In genomic region chr11:95734485-95734884, GRCm38 (mm10) we compare ENCODE assay signal across 23 mouse cellular contexts. TPM values are rescaled to one million over a fixed set of nuclear protein-coding genes. Genes with fewer than 3 reads are reported as not detected.
DNase-seq lines count a peak whose midpoint lies in the region; ATAC-seq and TF ChIP-seq lines count a peak whose summit lies in the region.
"Had no signal": no experiment of that assay in that cellular context is flagged by ENCODE, and none has a peak within 500 bp of the region (broad histone marks: within the 10 kb centered on the region; RNA-seq: fewer than 3 reads in every experiment).

No protein-coding gene starts in this region.

- peaks cover 8% of the 10 kb centered on the region for H3K79me2 ChIP-seq in CH12.LX (replicated peaks; ENCODE audit: control insufficient read depth, extremely low read depth, insufficient read depth, poor library complexity, severe bottlenecking)

- dilution Hi-C loops in CH12.LX (cut with MboI; ENCODE audit: extremely low pct_ligation_motif_present, extremely low pct_unique_long_range_greater_than_20kb, low sequenced_read_pairs) = no loop called here

- no peaks in the 10 kb centered on the region for H3K4me1 ChIP-seq in midbrain, embryonic 11.5 days (ENCODE audit: control insufficient read depth, insufficient read depth, low read length)
- H3K4me1 ChIP-seq in midbrain, postnatal 0 days (ENCODE audit: insufficient read depth, low read length) = no peaks in the 10 kb centered on the region
- H3K4me1 ChIP-seq in CH12.LX (ENCODE audit: control insufficient read depth in 1 of 2, insufficient read depth in 2 of 2) = peaks cover 3 to 14% of the 10 kb centered on the region in 2 experiments; a peak in 3 of 4 replicates
- H3K4me1 ChIP-seq in hindbrain, postnatal 0 days (ENCODE audit: insufficient read depth, low read length) = no peaks in the 10 kb centered on the region
- H3K4me1 ChIP-seq: embryonic facial prominence, embryonic 13.5 days; embryonic facial prominence, embryonic 15.5 days; forebrain, embryonic 13.5 days; forebrain, embryonic 15.5 days had no signal

- TF ChIP-seq EP300 in CH12.LX (IDR thresholded peaks at IDR 0.05; ENCODE audit: low read length) = peak; percentile 63; the same call in 1 of the 2 replicates

- H3K27me3 ChIP-seq in midbrain, embryonic 11.5 days (ENCODE audit: control insufficient read depth, insufficient read depth, low read length) = no peaks in the 10 kb centered on the region
- no peaks in the 10 kb centered on the region for H3K27me3 ChIP-seq in midbrain, postnatal 0 days (ENCODE audit: insufficient read depth, low read length)
- no peaks in the 10 kb centered on the region for H3K27me3 ChIP-seq in CH12.LX (replicated peaks)
- no peaks in the 10 kb centered on the region for H3K27me3 ChIP-seq in hindbrain, postnatal 0 days (ENCODE audit: insufficient read depth, low read length)
- H3K27me3 ChIP-seq: embryonic facial prominence, embryonic 13.5 days; embryonic facial prominence, embryonic 15.5 days; forebrain, embryonic 13.5 days; forebrain, embryonic 15.5 days had no signal

- H3K27ac ChIP-seq in midbrain, embryonic 11.5 days (ENCODE audit: low read depth, low read length) = no peak overlapping the region
- no peak overlapping the region for H3K27ac ChIP-seq in midbrain, postnatal 0 days (ENCODE audit: low read depth, low read length)
- no peak overlapping the region for H3K27ac ChIP-seq in CH12.LX (ENCODE audit: insufficient read depth, low read depth)
- H3K27ac ChIP-seq in hindbrain, postnatal 0 days = no peak overlapping the region
- H3K27ac ChIP-seq: embryonic facial prominence, embryonic 13.5 days; embryonic facial prominence, embryonic 15.5 days; forebrain, embryonic 13.5 days; forebrain, embryonic 15.5 days had no signal

- no peaks in the 10 kb centered on the region for H3K9me3 ChIP-seq in midbrain, embryonic 11.5 days (ENCODE audit: control insufficient read depth, low read length)
- no peaks in the 10 kb centered on the region for H3K9me3 ChIP-seq in midbrain, postnatal 0 days (ENCODE audit: low read length)
- no peaks in the 10 kb centered on the region for H3K9me3 ChIP-seq in CH12.LX (replicated peaks; ENCODE audit: low read length)
- H3K9me3 ChIP-seq in hindbrain, postnatal 0 days (ENCODE audit: low read length) = no peaks in the 10 kb centered on the region
- H3K9me3 ChIP-seq: embryonic facial prominence, embryonic 13.5 days; embryonic facial prominence, embryonic 15.5 days; forebrain, embryonic 15.5 days had no signal

- no peak overlapping the region for H3K4me3 ChIP-seq in midbrain, embryonic 11.5 days (ENCODE audit: low read depth, low read length)
- H3K4me3 ChIP-seq in midbrain, postnatal 0 days (ENCODE audit: low read depth, low read length) = no peak overlapping the region
- H3K4me3 ChIP-seq in CH12.LX (replicated peaks in 1 of 3; ENCODE audit: low read depth in 2 of 3, low read length in 2 of 3, poor library complexity in 1 of 3) = no peak overlapping the region
- H3K4me3 ChIP-seq in hindbrain, postnatal 0 days (ENCODE audit: low read length) = no peak overlapping the region
- H3K4me3 ChIP-seq: embryonic facial prominence, embryonic 13.5 days; embryonic facial prominence, embryonic 15.5 days; erythroblast, embryonic 14.5 days; forebrain, embryonic 13.5 days; forebrain, embryonic 15.5 days had no signal

- H3K4me2 ChIP-seq in midbrain, embryonic 11.5 days = no peak overlapping the region
- no peak overlapping the region for H3K4me2 ChIP-seq in midbrain, postnatal 0 days (ENCODE audit: low read depth, low read length, poor library complexity, severe bottlenecking)
- no peak overlapping the region for H3K4me2 ChIP-seq in CH12.LX (ENCODE audit: insufficient read depth, low read depth, poor library complexity, severe bottlenecking)
- no peak overlapping the region for H3K4me2 ChIP-seq in hindbrain, postnatal 0 days (ENCODE audit: low read depth, low read length)
- H3K4me2 ChIP-seq: embryonic facial prominence, embryonic 13.5 days; embryonic facial prominence, embryonic 15.5 days; forebrain, embryonic 13.5 days; forebrain, embryonic 15.5 days had no signal

- WGBS in midbrain, embryonic 11.5 days = 94% methylated on average over 2 of the region's 2 CpGs
- 85% methylated on average over 2 of the region's 2 CpGs for WGBS in midbrain, postnatal 0 days
- WGBS in hindbrain, postnatal 0 days = 83% methylated on average over 2 of the region's 2 CpGs

- TF ChIP-seq CTCF in midbrain, postnatal 0 days (IDR thresholded peaks at IDR 0.05) = no peak
- TF ChIP-seq CTCF in CH12.LX (conservative IDR thresholded peaks at IDR 0.05 in 1 of 2, IDR thresholded peaks at IDR 0.05 in 1 of 2; ENCODE audit: low read depth in 2 of 2, low read length in 2 of 2) = no peak
- no peak for TF ChIP-seq CTCF in hindbrain, postnatal 0 days (IDR thresholded peaks at IDR 0.05; ENCODE audit: low read depth)

- H3K9ac ChIP-seq in midbrain, embryonic 11.5 days (ENCODE audit: low read length) = no peak overlapping the region
- H3K9ac ChIP-seq in midbrain, postnatal 0 days (replicated peaks; ENCODE audit: low read length, poor library complexity, severe bottlenecking) = no peak overlapping the region
- H3K9ac ChIP-seq in CH12.LX (ENCODE audit: insufficient read depth, low read depth) = no peak overlapping the region
- no peak overlapping the region for H3K9ac ChIP-seq in hindbrain, postnatal 0 days (replicated peaks; ENCODE audit: low read length)
- H3K9ac ChIP-seq: embryonic facial prominence, embryonic 13.5 days; embryonic facial prominence, embryonic 15.5 days; forebrain, embryonic 13.5 days; forebrain, embryonic 15.5 days; forebrain, postnatal 0 days had no signal

- in situ Hi-C loops in CH12.LX (cut with MboI; ENCODE audit: low pct_ligation_motif_present, low pct_unique_long_range_greater_than_20kb, low sequenced_read_pairs) = no loop called here

- TF ChIP-seq POLR2A in CH12.LX (IDR thresholded peaks at IDR 0.05; ENCODE audit: low read depth, low read length) = no peak

- no peak for ATAC-seq in midbrain, embryonic 11.5 days (ENCODE audit: low FRiP score)
- no peak for ATAC-seq in midbrain, postnatal 0 days (ENCODE audit: low FRiP score)
- ATAC-seq in inflammation-experienced regulatory T-cells, adult 6 months = peak; percentile 41
- ATAC-seq in hindbrain, postnatal 0 days = no peak
- ATAC-seq: CD4-positive, CD25-positive, alpha-beta regulatory T cell, adult 4 months; forebrain, embryonic 13.5 days; forebrain, embryonic 15.5 days; forebrain, postnatal 0 days had no signal

- peak; percentile 60 for DNase-seq in midbrain, embryonic 11.5 days (ENCODE audit: low spot score, missing footprints)
- no peak for DNase-seq in midbrain, postnatal 0 days (ENCODE audit: low spot score)
- DNase-seq in CH12.LX (ENCODE audit: extremely low read depth) = peak; percentile 9
- no peak for DNase-seq in hindbrain, postnatal 0 days (ENCODE audit: low spot score)
- DNase-seq in spleen, adult 12 weeks (ENCODE audit: low spot score) = no peak
- DNase-seq: adrenal gland, adult 2 months; adrenal gland, postnatal 10 days; adrenal gland, postnatal 25 days; cerebellum, adult 11 months; cerebellum, adult 18-20 months; cerebellum, adult 8-10 months; cerebellum, adult 9-11 months; cerebellum, postnatal 14 days; cerebellum, postnatal 36 days; embryo, embryonic 11 days; forebrain, postnatal 0 days had no signal

- no peaks in the 10 kb centered on the region for H3K36me3 ChIP-seq in midbrain, embryonic 11.5 days (ENCODE audit: control insufficient read depth, insufficient read depth, low read length)
- H3K36me3 ChIP-seq in midbrain, postnatal 0 days (ENCODE audit: insufficient read depth, low read length) = no peaks in the 10 kb centered on the region
- peaks cover 0 to 7% of the 10 kb centered on the region in 2 experiments for H3K36me3 ChIP-seq in CH12.LX (replicated peaks in 1 of 2; ENCODE audit: control insufficient read depth in 1 of 2, insufficient read depth in 1 of 2, low read length in 1 of 2)
- no peaks in the 10 kb centered on the region for H3K36me3 ChIP-seq in hindbrain, postnatal 0 days (ENCODE audit: insufficient read depth, low read length)
- H3K36me3 ChIP-seq: embryonic facial prominence, embryonic 13.5 days; embryonic facial prominence, embryonic 15.5 days; forebrain, embryonic 15.5 days had no signal

- TF ChIP-seq RAD21 in CH12.LX (IDR thresholded peaks at IDR 0.05; ENCODE audit: low read depth, low read length) = no peak

TF ChIP-seq in CH12.LX, 34 proteins besides CTCF, POLR2A, EP300 and RAD21:
- TF ChIP-seq NRF1 (IDR thresholded peaks at IDR 0.05; ENCODE audit: low read depth, low read length) (no peak), IRF4 (IDR thresholded peaks at IDR 0.05; ENCODE audit: low read depth, low read length) (peak; percentile 79), JUND (conservative IDR thresholded peaks at IDR 0.05; ENCODE audit: low read depth, low read length) (peak; percentile 76), JUN (IDR thresholded peaks at IDR 0.05; ENCODE audit: insufficient read depth, low read depth, low read length) (peak; percentile 54), BHLHE40 (IDR thresholded peaks at IDR 0.05; ENCODE audit: low read depth, low read length) (peak; percentile 38; the same call in 1 of the 2 replicates)

RNA-seq across cellular contexts. Expression of gene B130006D01Rik, which starts 11.1 kb away (rescaled TPM):
- 0.39 and 1.1 TPM in 2 replicates for polyA plus RNA-seq in midbrain, embryonic 11.5 days (2014; fragmentation: Nextera tagmentation; extraction: Ambion mirVana)
- 0.66 and 2.1 TPM in 2 replicates for total RNA-seq in midbrain, postnatal 0 days (2014; rRNA removed)
- 0.32 and 0.51 TPM in 2 replicates for polyA plus RNA-seq in midbrain, postnatal 0 days (2015; fragmentation: Nextera tagmentation; extraction: Ambion mirVana)
- total RNA-seq in CH12.LX (2012; rRNA removed) (0.38 TPM in 2 replicates), CH12.LX (2014; rRNA removed) (0.15 and 0.23 TPM in 2 replicates)
- polyA plus RNA-seq in CH12.LX (2012; ENCODE audit: insufficient read length, low read depth) = 0.10 TPM in 1 of 2 replicates, not detected in the other
- polyA plus RNA-seq in inflammation-experienced regulatory T-cells, adult 6 months (2017; shearing (Covaris generic)) = 1 to 10 TPM; 2.7 to 6.6 (median 6.6) TPM
- 1.8 and 2.0 TPM in 2 replicates for total RNA-seq in hindbrain, postnatal 0 days (2014; rRNA removed)
- polyA plus RNA-seq in hindbrain, postnatal 0 days (2015; fragmentation: Nextera tagmentation; extraction: Ambion mirVana) = 0.77 and 0.88 TPM in 2 replicates
- polyA plus RNA-seq: erythroblast, embryonic 14.5 days had no signal

RNA-seq across cellular contexts. Expression of gene Zfp652, which starts 22.0 kb away (rescaled TPM):
- 10.2 and 10.4 TPM in 2 replicates for polyA plus RNA-seq in midbrain, embryonic 11.5 days (2014; fragmentation: Nextera tagmentation; extraction: Ambion mirVana)
- total RNA-seq in midbrain, postnatal 0 days (2014; rRNA removed) = 25.3 and 25.7 TPM in 2 replicates
- polyA plus RNA-seq in midbrain, postnatal 0 days (2015; fragmentation: Nextera tagmentation; extraction: Ambion mirVana) = 12.6 and 13.2 TPM in 2 replicates
- total RNA-seq in CH12.LX (2012; rRNA removed) (6.2 and 6.3 TPM in 2 replicates), CH12.LX (2014; rRNA removed) (3.0 and 3.5 TPM in 2 replicates)
- polyA plus RNA-seq in CH12.LX (2012; ENCODE audit: insufficient read length, low read depth) = 9.4 and 9.8 TPM in 2 replicates
- 10 to 100 TPM in 2 of 3 experiments, 1 to 10 TPM in 1; 5.3 to 13.4 (median 11.7) TPM for polyA plus RNA-seq in inflammation-experienced regulatory T-cells, adult 6 months (2017; shearing (Covaris generic))
- total RNA-seq in hindbrain, postnatal 0 days (2014; rRNA removed) = 23.0 and 28.8 TPM in 2 replicates
- polyA plus RNA-seq in hindbrain, postnatal 0 days (2015; fragmentation: Nextera tagmentation; extraction: Ambion mirVana) = 14.7 and 15.2 TPM in 2 replicates

Comparison
In these comparisons a context has a peak if more than half of its experiments do, and no peak if none do; other contexts are left out.
1. DNase-seq: peak in midbrain, embryonic 11.5 days (single experiment) and CH12.LX (single experiment); none in midbrain, postnatal 0 days (single experiment), hindbrain, postnatal 0 days (single experiment) and spleen, adult 12 weeks (single experiment).